Mouse (Mus musculus) ovary, postnatal 14 days (tissue): ENCODE results near the gene Gfra1.

Source experiments
- DNase-seq: peaks from one replicate; pipeline ENCODE4 v3.0.0; 2022; ENCODE audit warnings: low spot score

Gene Gfra1

DNA sequence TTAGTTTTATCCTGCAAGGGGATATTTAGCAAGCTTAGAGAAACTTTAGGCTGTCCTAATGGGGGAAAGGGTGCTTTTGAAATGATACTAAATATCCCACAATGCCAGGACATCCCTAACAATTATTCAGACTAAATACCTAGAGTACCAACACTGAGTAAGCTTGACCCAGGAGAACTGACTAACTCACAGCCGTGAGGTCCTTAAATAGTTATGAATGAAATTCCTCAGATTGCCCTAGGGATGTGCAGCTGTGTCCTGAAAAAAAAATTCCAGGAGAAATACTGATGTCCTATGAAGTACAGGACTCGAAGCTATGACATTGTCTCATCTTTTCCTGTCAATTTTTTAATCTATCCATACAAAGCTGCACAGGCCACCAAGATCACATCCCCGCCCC lies 201.5 kb downstream of the Gfra1 start:
- DNase-seq: no peak

DNA sequence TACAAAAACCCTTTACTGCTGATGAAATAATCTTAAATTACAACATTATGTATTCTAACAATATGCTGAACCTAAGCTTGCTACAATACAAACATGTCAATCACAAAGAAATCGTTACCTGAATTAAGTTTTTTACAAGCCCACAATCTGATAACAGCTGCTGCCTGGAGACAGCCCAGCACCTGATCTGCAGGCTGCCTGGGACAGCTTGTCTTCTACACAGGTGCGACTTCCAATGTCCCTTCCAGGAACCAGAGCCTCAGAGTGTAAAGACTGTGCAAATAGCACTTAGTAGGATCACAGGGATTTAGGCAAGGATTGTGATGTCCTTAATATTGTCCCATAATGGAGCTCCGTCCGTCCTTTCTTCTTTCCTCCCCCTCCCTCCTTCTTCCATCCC lies 204.0 kb downstream of the Gfra1 start:
- DNase-seq: no peak

DNA sequence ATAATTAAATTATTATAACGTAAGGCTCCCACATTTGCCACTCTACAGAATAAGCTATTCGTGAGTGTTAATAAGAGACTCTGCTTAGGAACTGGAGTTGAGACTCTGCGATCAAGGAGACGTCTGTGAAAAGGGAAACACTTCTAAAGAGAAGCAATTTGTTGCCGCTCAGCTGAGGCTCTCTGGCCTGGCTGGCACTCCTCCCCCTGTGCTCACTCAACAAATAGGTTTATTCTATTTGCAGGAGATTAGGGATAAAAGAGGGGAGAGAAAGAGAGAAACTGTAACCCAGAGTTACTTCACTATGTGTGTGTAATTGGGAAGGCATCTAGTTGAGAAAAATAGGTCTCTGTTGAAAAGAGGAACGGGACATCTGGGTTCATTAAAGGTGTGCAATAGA lies 204.6 kb downstream of the Gfra1 start:
- DNase-seq: no peak

DNA sequence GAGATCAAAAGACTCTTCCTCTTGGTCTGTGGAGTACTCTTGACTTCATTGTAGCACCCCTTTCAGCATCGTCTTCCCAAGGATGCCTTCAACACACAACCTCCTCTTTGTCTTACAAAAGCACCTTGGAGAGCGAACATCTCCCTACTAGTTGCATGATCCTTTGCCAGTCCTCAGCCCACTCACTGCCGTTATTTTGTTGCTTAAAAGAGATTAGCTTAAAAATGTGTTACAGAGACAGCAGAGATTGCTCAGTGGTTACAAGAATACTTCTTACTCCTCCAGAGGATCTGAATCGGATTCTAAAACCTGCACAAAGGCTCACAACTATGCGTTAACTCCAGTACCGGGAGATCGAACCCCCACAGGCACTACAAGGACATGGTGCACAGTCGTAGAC lies 205.5 kb downstream of the Gfra1 start:
- no peak for DNase-seq

DNA sequence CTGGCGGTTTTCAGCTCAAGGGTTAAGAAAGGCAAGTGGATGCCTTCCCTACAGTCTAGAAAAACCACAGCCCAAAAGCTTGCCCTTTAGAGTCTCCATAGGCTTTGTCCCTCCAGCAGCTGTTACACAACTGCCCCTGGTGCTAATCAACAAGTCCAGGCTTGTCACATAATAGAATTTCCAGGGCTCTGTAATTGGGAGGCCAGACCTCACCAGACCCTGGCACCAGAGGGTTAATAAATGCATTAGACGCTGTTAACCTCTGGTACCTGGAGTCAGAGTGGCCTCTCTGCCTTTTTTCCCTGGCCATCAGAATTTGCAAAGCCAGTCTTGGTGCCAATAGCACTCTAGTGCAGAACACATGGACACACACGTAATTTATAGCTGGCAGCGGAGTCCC lies 211.6 kb downstream of the Gfra1 start:
- DNase-seq: no peak

DNA sequence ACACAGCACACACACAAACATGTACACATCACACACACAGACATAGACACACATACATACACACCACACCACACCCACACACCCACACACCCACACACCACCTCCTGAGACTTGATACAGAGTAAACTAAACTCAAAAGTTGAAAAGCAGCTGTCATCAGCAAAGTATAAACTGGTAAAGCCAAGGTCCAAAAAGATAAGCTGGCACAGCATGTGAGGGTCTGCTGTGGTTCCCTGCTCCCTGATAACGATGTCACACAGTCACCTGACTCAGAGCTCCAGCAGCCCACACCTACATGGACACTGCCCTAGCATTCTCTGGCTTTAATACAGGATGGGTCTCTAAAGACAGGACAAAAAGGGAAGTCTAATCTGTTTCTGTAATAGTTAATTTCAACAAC lies 212.1 kb downstream of the Gfra1 start:
- no peak for DNase-seq

DNA sequence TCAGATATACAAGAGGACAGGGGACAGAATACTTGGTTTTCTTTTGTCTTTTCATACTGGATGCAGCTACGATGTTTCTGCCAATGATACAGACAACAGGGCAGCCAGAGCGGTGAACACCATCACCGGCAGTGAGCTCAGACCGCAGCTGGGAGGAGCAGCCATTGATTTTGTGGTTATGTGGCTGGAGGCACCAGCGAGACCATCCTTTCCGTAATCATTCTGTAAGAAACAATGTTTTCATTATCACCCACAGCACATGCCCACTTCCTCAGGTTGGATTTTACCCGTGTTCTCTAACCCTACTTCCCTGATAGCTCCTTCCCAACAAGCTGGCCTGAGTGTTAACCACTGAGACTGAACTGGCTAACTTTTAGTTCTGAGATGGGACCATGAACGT lies 217.4 kb downstream of the Gfra1 start:
- no peak for DNase-seq

DNA sequence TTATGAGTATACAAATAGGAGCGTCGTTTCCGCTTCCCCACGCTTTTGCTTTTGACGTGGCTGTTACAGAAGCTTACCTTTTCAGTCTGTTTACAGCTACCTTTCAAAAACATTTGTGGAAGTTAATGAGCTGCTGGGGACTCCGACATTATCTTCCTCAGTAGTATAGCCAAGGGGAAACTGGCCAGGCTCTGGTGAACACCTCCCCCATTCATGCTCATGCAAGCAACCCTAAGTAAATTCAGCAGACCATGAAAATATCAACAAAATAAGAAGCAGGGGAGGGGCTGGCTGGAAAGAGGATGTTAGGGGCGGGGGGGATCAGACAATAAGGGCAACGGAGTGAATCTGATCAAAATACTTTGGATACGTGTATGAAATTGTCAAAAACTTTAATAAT lies 228.0 kb downstream of the Gfra1 start:
- no peak for DNase-seq

DNA sequence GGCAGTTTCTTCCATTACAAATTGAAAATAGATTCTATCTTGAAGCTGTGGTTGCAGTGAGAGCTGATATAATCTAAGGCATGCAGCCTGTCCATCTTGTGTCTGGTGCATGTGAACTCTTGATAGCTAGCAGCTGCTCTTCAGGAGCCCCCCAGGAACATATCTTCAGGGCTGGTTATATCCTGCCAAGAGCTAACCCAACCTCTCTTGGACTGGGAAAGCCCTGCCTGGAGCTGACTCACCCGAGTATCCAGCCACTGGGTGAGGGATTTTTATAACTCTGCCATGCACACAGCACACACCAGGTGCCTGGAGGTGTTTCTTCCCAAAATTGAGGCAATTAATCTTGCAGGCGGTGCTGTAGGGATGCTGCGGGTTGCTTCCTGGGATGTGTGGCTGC lies 228.8 kb downstream of the Gfra1 start:
- DNase-seq: no peak

DNA sequence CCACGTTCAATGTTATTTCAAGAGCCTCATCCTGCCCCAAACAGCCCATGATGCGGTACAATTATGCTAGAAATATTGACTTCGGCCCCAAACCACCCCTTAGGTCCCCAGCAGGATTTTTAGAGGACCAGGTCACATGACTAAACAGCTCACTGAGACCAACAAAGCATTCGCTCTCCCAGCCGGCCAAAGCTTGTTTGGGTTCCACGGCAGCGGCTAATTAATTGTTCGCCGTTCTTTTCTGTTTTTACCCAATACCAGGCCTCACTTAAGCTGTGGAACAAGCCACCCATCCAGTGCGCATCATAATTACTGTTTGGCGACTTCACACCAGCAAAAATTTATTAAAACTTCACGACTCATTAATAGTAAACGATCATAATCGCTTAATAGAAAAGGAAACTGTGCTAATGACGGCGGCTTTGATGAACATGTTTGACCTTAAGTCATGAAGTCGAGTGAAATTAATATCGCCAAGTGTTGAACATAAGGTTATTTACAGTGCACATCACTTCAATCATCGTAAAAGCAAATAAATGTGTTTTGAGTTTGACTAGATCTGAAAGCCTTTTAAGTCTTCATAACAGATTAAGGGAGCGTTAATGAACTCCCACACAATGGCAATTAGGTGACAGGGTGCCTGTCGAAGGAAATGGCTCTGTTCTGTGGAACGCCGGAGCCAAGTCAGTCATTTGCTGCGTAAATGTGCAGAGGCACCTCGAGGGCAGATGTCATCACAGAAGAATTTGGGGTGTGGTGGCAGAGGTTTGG lies 235.5 kb downstream of the Gfra1 start:
- no peak for DNase-seq

DNA sequence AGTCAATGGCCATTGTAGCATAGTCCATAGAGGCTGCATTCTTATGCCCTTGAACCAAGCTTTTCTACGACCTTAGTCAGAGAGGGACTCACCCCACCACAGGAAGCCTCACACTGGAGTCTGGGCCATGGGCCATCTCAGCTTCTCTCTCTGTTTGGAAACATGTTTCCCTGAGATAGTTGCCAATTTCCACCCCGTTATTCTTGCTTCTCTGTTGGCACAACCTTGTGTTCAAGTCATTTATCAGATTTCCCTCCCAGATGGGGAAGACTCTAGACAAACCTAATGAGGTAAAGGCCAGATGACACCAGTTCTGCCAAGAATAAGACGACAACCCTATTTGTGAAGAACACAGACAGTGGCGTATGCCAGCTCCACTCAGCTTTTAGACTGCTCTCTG lies 238.1 kb downstream of the Gfra1 start:
- DNase-seq: no peak

DNA sequence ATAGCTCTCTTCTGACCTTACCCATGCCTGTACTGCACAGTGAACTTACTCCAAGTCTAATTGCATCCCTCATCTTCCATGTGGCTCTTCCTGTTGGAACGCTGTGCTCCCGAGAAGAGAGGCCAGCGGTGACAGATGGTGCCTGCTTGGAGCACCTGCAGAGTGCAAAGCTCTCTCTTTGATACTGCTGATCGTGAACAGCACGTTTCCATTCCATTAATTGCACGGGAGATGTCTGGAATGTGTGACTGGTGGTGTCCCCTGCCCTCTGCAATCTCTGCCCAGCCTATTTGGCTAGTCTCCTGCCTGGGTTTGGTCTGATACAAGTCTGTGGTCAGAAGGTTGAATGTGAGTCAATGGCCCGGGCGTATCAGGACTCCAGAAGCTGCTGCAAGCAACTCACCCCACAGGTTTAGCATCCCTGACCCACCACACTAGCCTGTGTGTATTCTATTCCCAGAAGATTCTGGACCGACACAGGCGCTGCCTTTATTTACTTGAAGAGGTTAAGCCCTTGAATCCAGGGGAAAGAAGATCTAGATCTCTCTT lies 249.1 kb downstream of the Gfra1 start:
- DNase-seq: no peak

DNA sequence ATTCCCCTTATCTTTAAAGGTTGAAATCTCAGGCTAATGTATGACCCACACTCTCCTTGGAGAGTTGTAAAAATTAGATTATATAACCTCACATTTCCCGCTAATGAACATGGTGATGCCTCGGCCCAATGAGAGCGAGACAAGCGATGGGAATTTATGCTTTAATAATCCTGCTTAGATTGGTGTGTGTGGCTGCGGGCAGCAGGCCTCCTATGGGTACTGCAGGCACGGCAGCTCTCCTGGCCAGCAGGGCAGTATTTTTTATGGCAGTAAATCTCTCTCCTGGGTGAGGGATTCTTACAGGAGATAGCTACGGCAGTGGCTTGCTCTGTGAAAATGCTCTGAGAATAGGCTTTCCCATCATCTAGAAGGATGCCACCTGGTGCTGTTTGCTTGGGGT lies 250.2 kb downstream of the Gfra1 start:
- DNase-seq: no peak

DNA sequence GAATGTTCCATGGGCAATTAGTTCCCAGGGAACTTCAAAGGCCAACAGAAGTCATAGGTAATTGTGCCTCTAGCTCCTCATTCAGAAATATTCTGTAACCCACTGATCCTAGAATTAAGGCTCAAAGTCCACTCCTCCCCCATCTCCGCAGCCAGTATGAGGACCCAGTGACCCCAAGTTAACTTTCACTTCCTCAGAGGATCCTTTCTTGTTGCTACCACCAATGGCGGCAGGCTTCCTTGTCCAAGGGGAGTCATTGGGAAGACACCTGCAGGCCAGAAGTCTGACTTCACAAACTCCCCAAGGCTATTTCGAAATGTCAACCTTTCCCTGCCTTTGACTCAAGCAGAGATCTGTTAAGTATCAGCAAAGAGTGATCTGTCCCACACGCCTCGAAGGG lies 253.1 kb downstream of the Gfra1 start:
- DNase-seq: no peak

DNA sequence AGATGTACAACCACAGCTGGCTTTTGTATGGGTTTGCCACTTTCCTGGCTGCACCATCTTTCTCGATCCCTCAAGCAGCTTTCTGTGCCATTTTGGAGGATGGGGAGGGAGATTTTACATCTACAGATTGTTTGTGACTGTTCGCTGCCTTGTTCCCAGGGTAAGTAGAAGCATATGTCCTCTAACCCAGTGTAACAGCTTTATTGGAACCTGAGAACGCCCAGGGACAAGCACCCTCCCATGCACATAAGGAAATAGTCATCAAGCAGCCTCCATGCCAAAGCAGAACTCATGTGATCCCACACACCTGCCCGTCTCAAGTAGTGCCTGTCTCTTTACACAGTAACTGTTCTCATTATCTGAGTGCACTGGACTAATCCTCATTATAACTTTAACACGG lies 256.0 kb downstream of the Gfra1 start:
- DNase-seq: no peak

DNA sequence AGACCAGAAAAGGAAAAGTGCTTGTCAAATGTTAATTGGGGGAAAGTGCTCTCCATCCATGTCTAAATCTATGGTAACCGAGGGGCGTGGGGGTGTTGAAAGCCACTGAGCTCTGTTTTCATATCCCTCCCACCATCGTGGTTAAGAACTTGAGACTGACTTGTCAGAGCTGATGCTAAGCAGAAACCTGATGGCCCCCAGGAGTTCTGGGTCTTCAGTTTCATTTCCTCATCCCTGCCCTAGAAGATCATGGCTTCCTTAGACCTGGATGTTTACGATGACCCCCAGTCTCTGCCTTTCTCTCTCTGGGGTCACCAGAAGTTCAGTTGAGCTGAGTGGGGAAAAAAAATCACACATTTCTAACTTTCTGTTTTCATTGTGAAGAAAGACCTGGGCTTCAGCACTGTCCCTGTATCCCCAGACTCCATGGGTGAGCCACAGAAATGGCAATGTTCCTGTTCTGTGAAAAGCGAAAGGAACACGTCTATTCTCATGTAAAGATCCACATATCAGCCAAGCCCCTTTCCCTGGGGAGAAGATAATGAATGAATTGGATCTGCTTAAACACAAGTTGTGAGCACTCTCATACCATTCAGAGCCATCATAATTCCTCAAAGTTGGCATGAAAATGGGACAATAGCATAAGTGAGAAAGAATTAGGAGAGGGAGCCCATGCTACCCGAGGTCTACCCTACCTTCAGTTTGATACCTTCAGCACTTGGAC lies 261.8 kb downstream of the Gfra1 start:
- DNase-seq: no peak

DNA sequence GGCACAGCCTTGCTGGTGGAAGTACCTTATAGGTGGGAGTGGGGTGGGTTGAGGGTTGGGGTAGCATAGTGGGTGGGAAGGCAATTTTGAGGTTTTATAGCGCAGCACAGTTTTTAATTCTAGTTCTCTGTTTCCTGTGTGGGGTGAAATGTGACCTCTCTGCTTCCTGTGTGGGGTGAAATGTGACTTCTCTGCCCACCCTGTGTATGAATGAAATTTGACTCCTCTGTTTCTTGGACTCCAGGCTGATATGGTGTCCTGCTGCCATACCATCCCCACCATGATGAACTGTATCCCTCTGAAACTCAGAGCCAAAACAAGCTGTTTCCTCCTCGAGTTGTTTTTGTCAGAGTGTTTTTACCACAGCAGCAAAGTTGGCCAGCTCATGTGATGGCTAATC lies 264.8 kb downstream of the Gfra1 start:
- DNase-seq: no peak

DNA sequence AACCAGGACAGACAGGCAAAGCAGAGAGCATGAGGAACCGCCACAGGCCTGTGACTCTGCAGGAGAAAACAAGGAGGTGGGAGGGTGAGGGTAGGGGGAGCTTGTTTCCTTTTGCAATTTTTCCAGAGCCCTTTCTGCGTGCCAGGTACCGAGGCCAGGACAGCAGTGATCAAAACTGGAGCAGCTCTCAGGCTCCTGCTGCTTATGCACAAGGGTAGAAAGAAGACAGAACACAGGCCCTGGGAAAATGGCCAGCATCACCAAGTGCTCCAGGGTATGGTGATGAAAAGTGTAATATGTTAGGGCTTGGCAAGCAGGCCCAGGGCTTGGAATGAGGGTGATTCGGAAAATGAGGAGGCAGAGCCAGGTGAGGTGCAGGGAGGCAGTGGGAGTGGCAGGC lies 269.2 kb downstream of the Gfra1 start:
- no peak for DNase-seq
